Mouse (Mus musculus): ENCODE results near the gene Gnb1. TPM values are rescaled to one million over a fixed set of nuclear protein-coding genes. Genes with fewer than 3 reads are reported as not detected.

Gene Gnb1
- 275 TPM for polyA plus RNA-seq (2014; fragmentation: Illumina TruSeq; extraction: RNeasy Lipid Tissue Mini Kit (QIAGEN cat#74804))

GRCm38 (mm10) chr4:155490990-155491504 lies at the start of gene Gnb1:
TSS of gene Gnb1 (plus strand) at chr4:155491361.

DNA sequence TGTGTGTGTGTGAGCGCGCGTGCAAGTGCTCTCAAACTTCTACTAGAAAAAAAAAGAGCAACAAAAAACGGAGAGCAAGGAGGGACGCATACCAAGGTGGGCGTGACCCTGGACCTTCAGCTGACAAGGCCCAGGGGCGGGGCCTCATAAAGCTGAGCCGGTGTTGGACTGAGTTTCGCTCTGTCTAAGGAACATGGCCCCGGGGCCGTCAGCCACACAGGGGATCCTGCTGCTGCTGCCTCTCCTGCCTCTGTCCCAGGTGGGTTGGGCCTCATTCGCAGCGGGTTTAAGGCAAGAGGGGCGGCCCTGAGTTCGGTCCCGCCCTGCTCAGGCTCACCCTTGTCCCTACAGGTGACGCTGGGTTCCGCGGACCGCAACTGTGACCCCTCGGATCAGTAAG lies 22.2 kb upstream of the Gnb1 start, which contains the start of gene Tmem52:
Tmem52 (plus strand) TSS at position 163 of the 400 bp plus-strand sequence.

DNA sequence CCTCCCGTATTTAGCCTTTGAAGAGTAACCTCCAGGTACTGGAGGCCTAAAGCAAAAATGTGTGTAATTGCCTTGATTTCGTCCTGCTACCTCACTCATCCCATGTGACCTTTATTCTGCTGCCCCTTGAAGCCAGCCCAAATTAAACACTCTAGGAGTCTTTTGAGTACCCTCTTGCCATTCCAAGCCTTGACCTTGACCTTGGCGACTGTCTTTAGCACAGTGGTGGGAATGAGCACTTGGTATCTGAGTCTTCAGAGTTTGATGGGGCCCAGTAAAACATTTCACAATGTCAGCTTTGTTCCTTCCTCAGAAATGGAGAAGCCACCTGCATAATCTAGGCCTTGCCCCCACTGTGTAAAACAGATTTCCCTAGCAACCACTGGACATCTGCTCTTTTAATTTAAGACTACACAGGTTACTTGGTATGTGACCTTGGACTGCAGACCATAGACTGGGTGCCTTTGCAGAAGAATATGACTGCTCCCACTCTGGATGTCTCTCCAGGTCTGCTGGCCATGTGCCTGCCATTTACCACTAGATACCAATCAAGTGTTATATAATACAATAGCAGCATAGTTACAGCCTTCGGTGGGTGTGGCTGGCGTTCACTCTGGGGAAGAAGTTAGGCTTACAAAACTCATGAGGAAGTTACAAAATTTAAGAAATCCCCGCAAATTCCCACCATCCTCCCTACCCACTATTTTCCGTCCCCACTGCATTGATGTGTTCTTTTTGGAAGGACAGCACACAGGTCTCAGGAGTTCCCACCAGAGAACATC lies 70.7 kb downstream of the Gnb1 start, which contains the start of gene Nadk:
Nadk (plus strand) TSS at position 718 of the 782 bp plus-strand sequence.

DNA sequence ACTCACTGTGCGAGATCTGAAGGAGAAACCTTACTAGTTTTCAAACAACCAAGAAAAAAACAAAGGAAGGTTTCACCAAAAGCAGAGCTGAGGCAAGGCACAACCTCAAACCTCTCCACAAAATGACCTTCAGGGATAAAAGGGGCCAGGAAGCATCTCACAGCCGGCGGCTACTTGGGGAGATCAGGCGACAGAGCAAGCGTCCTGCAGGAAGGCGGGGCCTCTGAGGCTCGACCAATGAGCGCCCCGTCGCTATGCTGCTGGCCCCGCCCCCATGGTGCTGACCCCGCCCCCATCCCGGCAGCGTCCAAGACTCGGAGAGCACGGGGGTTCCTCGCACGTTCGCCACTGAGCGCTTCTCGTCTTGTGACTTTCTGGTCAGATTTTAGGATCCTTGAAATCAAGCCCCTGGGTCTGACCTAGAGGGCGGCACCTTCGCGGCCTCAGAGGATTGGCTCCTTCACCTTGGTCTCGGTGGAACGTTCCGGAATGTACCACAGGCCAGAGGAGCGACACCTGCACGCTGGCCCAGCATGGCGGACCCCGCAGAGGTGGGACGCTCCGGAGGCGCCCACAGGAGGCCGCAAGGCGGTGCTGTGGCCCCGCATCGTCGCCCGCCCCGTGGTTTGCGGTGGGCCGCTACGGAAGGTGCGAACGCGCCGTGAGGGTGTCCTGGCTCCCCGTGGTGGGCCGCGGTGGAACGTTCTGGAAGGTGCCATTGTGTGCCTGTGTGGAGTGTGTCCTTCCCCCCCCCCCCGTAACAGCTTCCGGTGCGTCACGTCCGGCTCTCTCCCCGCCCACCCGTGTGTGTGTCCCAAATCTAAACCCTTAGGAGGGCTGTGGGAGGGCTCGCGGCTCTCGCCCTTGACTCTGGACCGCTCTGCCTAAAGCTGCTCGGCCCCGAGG lies 110.2 kb downstream of the Gnb1 start, which contains the start of gene Slc35e2:
Slc35e2 (plus strand) TSS at position 326 of the 906 bp plus-strand sequence.

Other genes with a start within 250 kb of the Gnb1 start
- gene Faap20, start 241.6 kb upstream of the Gnb1 start, polyA plus RNA-seq (2014; fragmentation: Illumina TruSeq; extraction: RNeasy Lipid Tissue Mini Kit (QIAGEN cat#74804)) = 1.7 TPM
- 2.0 TPM for gene Prkcz, start 130.0 kb upstream of the Gnb1 start, polyA plus RNA-seq (2014; fragmentation: Illumina TruSeq; extraction: RNeasy Lipid Tissue Mini Kit (QIAGEN cat#74804))
- gene Gabrd, start 93.2 kb upstream of the Gnb1 start, polyA plus RNA-seq (2014; fragmentation: Illumina TruSeq; extraction: RNeasy Lipid Tissue Mini Kit (QIAGEN cat#74804)) = not detected
- 1.4 TPM for gene Cfap74, start 82.2 kb upstream of the Gnb1 start, polyA plus RNA-seq (2014; fragmentation: Illumina TruSeq; extraction: RNeasy Lipid Tissue Mini Kit (QIAGEN cat#74804))
- not detected for gene Tmem52, start 22.2 kb upstream of the Gnb1 start, polyA plus RNA-seq (2014; fragmentation: Illumina TruSeq; extraction: RNeasy Lipid Tissue Mini Kit (QIAGEN cat#74804))
- gene Nadk, start 71.0 kb downstream of the Gnb1 start, polyA plus RNA-seq (2014; fragmentation: Illumina TruSeq; extraction: RNeasy Lipid Tissue Mini Kit (QIAGEN cat#74804)) = 50.3 TPM
- 23.0 TPM for gene Slc35e2, start 110.1 kb downstream of the Gnb1 start, polyA plus RNA-seq (2014; fragmentation: Illumina TruSeq; extraction: RNeasy Lipid Tissue Mini Kit (QIAGEN cat#74804))
- gene Cdk11b, start 133.5 kb downstream of the Gnb1 start, polyA plus RNA-seq (2014; fragmentation: Illumina TruSeq; extraction: RNeasy Lipid Tissue Mini Kit (QIAGEN cat#74804)) = 76.8 TPM
- gene Gm10563, start 154.0 kb downstream of the Gnb1 start, polyA plus RNA-seq (2014; fragmentation: Illumina TruSeq; extraction: RNeasy Lipid Tissue Mini Kit (QIAGEN cat#74804)) = not detected
- 2.3 TPM for gene Mmp23, start 162.0 kb downstream of the Gnb1 start, polyA plus RNA-seq (2014; fragmentation: Illumina TruSeq; extraction: RNeasy Lipid Tissue Mini Kit (QIAGEN cat#74804))
- 2.0 TPM for gene Mib2, start 177.8 kb downstream of the Gnb1 start, polyA plus RNA-seq (2014; fragmentation: Illumina TruSeq; extraction: RNeasy Lipid Tissue Mini Kit (QIAGEN cat#74804))
- 0.29 TPM for gene Fndc10, start 203.0 kb downstream of the Gnb1 start, polyA plus RNA-seq (2014; fragmentation: Illumina TruSeq; extraction: RNeasy Lipid Tissue Mini Kit (QIAGEN cat#74804))
- 75.1 TPM for gene Ssu72, start 213.4 kb downstream of the Gnb1 start, polyA plus RNA-seq (2014; fragmentation: Illumina TruSeq; extraction: RNeasy Lipid Tissue Mini Kit (QIAGEN cat#74804))
- not detected for gene Tmem240, start 243.4 kb downstream of the Gnb1 start, polyA plus RNA-seq (2014; fragmentation: Illumina TruSeq; extraction: RNeasy Lipid Tissue Mini Kit (QIAGEN cat#74804))

Data from ovary, adult 10 weeks (tissue).